Mouse (Mus musculus): ENCODE results near the gene Galnt17.

The Galnt17 gene

GRCm38 (mm10) chr5:131246591-131246990 lies 61.7 kb downstream of the Galnt17 start:
- DNase-seq (ENCODE audit: low read depth in 1 of 2, low spot score in 2 of 2), result no peak

GRCm38 (mm10) chr5:131241689-131242088 lies 66.6 kb downstream of the Galnt17 start:
- no peak for DNase-seq (ENCODE audit: low read depth in 1 of 2, low spot score in 2 of 2)

GRCm38 (mm10) chr5:131239813-131240212 lies 68.5 kb downstream of the Galnt17 start:
- no peak for DNase-seq (ENCODE audit: low read depth in 1 of 2, low spot score in 2 of 2)

GRCm38 (mm10) chr5:131236906-131237305 lies 71.4 kb downstream of the Galnt17 start:
- DNase-seq (ENCODE audit: low read depth in 1 of 2, low spot score in 2 of 2), result no peak

GRCm38 (mm10) chr5:131233828-131234227 lies 74.5 kb downstream of the Galnt17 start:
- DNase-seq (ENCODE audit: low read depth in 1 of 2, low spot score in 2 of 2), result no peak

- no peak for DNase-seq (ENCODE audit: low read depth in 1 of 2, low spot score in 2 of 2)
Measured at GRCm38 (mm10) chr5:131231060-131231459, 77.2 kb downstream of the Galnt17 start.

DNA sequence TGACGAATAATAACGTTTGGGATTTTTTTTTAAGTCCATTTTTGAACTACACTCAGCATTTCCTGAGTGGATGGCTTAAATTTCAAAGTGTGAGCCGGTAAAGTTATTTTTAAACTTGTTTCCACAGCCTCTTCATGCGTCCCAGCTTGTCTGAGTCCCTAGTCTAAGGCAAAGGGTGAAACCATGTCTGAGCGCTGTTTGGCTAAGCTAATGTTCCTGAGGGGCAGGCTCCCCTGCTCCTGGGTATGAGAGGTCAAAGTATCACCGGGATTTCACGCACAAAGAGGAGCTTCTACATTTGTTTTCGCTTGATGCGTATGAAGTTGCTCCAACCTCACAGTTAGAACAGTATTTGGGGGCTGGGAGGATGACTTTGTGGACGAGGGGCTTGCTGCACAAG lies 78.6 kb downstream of the Galnt17 start:
- no peak for DNase-seq (ENCODE audit: low read depth in 1 of 2, low spot score in 2 of 2)

GRCm38 (mm10) chr5:131223416-131223815 lies 84.9 kb downstream of the Galnt17 start:
- no peak for DNase-seq (ENCODE audit: low read depth in 1 of 2, low spot score in 2 of 2)

DNA sequence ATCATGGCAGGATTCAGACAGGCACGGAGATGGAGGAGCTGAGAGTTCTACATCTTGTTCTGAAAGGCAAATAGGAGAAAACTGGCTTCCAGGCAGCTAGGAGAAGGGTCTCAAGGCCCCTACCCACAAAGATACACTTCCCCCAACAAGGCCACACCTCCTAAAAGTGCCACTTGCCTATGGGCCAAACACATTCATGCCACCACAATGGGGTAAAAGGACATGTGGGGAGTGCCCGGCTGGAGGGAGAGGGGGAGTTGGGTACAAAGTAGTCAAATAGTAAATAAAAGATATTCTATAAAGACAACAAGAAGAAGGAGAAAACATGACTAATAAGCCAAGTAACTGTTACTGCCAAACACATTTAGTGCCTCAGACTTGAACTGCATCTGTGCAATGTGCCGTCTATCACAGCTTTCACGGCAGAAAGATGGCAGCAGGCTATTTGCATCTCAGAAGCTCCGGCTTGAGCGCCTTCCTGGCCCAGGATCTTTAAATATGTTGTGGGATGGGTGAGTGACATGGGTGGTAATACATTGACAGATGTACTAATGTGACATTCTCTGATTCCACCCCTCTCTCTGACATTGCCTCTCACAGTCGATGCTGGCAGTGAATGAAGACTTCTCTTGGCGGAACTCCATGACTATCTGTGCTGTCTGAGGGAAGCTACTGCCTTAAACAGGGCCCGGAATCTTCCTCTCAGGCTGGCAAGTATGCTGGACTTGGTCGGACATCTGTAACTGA lies 85.6 kb downstream of the Galnt17 start:
- no peak for DNase-seq (ENCODE audit: low read depth in 1 of 2, low spot score in 2 of 2)

DNA sequence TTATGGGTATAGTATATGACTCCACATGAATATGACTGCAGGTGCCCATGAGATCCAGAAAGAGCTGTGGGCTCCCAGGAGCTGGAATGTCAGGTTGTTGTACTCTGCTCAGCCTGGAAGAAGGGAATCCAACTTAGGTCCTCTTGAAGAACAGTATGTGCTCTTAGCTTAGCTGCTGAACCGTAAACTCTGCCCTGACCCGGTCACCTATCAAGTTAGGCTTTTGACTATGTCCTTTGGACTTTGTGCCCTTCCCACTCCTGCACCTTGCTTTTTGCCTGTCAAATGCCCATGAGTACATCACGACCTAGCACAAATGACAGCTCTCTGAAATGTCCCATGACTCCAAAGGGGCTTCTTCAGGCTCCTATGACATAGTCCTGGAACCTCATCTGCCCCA lies 90.1 kb downstream of the Galnt17 start:
- no peak for DNase-seq (ENCODE audit: low read depth in 1 of 2, low spot score in 2 of 2)

GRCm38 (mm10) chr5:131211618-131212017 lies 96.7 kb downstream of the Galnt17 start:
- no peak for DNase-seq (ENCODE audit: low read depth in 1 of 2, low spot score in 2 of 2)

- DNase-seq (ENCODE audit: low read depth in 1 of 2, low spot score in 2 of 2), result no peak
Measured at GRCm38 (mm10) chr5:131201146-131201545, 107.2 kb downstream of the Galnt17 start.

GRCm38 (mm10) chr5:131192311-131192710 lies 116.0 kb downstream of the Galnt17 start:
- no peak for DNase-seq (ENCODE audit: low read depth in 1 of 2, low spot score in 2 of 2)

- no peak for DNase-seq (ENCODE audit: low read depth in 1 of 2, low spot score in 2 of 2)
Measured at GRCm38 (mm10) chr5:131184566-131184965, 123.7 kb downstream of the Galnt17 start.

DNA sequence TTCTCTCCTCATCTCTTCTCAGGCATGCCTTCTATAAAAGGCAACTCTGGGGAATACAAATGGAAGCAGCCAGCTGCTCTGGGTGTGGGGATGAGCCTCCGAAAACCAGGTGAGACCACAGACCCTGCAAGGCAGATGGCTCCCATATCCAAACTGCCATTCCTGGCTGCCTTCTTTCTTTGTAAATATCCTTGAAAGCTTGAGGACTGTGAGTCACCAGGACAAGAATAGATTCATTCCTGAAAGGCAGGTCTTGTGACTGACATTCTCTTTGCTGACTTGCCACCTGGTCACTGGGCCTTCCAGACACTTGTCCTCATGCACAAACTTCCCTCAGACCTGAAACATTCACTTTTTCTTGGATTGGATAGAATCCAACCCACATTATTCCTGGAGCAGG lies 127.1 kb downstream of the Galnt17 start:
- DNase-seq (ENCODE audit: low read depth in 1 of 2, low spot score in 2 of 2), result no peak

- no peak for DNase-seq (ENCODE audit: low read depth in 1 of 2, low spot score in 2 of 2)
Measured at GRCm38 (mm10) chr5:131180756-131181155, 127.5 kb downstream of the Galnt17 start.

GRCm38 (mm10) chr5:131177851-131178250 lies 130.4 kb downstream of the Galnt17 start:
- DNase-seq (ENCODE audit: low read depth in 1 of 2, low spot score in 2 of 2), result no peak

GRCm38 (mm10) chr5:131177168-131177567 lies 131.1 kb downstream of the Galnt17 start:
- no peak for DNase-seq (ENCODE audit: low read depth in 1 of 2, low spot score in 2 of 2)

DNA sequence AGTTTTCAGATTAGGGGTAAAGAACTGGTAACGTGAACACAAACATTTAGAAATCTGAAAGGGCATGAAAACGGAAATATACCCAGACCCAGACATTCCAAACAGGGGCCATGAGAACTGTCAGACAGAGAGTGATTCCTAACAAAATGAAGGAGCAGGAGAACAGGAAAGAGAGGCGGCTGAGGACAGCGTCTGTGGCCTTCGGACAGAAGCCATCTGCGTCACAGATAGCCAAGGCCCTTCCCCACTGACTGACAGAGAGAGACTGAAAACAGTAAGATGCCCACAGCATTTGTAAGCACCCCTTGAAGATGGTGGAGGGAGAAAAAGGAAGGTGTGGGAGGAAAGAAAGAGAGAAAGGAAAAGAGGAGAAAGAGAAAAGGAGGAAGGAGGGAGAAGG lies 139.1 kb downstream of the Galnt17 start:
- no peak for DNase-seq (ENCODE audit: low read depth in 1 of 2, low spot score in 2 of 2)

- DNase-seq (ENCODE audit: low read depth in 1 of 2, low spot score in 2 of 2), result no peak
Measured at GRCm38 (mm10) chr5:131167366-131167765, 140.9 kb downstream of the Galnt17 start.

DNA sequence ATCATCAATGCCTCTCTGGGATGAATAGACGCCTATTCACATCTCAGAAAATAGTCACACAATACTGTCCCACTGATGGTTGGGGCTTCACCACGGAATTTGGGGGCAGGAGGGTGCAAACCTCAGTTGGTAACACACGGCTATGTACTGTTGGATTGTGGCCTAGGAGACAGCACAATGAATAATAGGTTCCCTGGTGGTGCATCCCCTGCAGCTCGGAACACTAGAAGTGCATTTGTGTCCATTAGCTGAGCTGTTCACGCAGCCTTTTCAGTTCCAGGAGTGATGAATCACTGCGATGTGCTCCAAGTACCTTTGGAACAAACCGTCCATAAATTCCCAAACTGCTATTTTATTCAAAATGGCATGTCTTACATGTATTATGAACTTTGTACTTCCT lies 142.6 kb downstream of the Galnt17 start:
- no peak for DNase-seq (ENCODE audit: low read depth in 1 of 2, low spot score in 2 of 2)

DNA sequence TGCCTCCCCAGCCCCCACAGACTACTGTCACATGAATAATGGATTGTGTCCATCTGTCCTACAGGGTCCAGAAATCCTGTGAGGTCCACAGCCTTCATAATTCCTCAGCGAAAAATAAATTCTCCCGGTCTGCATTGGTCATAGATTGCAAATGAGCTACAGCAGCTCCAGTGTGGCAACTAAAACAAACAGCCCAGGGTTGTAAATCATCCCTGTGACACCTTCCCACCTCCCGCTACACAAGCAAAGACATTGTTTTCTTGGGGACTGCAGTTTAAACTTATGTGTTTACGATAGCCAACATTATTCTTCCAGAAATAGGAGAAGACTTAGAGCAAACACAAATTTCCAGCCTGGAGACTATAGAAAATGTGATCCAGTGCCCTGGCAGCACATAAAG lies 150.4 kb downstream of the Galnt17 start:
- no peak for DNase-seq (ENCODE audit: low read depth in 1 of 2, low spot score in 2 of 2)

- DNase-seq (ENCODE audit: low read depth in 1 of 2, low spot score in 2 of 2), result no peak
Measured at GRCm38 (mm10) chr5:131156323-131156722, 152.0 kb downstream of the Galnt17 start.

Measured in monocyte, adult 2 months (primary cell).